Mouse (Mus musculus) urinary bladder, postnatal 36 days (tissue): Measurements from ENCODE around the gene Nhsl1.

Source experiments
- DNase-seq, 2 experiments: peaks; one replicate each; pipeline ENCODE4 v3.0.0; 2022; ENCODE audit warnings: low spot score in 2 of 2, mixed read lengths in 1 of 2

The Nhsl1 gene

DNA sequence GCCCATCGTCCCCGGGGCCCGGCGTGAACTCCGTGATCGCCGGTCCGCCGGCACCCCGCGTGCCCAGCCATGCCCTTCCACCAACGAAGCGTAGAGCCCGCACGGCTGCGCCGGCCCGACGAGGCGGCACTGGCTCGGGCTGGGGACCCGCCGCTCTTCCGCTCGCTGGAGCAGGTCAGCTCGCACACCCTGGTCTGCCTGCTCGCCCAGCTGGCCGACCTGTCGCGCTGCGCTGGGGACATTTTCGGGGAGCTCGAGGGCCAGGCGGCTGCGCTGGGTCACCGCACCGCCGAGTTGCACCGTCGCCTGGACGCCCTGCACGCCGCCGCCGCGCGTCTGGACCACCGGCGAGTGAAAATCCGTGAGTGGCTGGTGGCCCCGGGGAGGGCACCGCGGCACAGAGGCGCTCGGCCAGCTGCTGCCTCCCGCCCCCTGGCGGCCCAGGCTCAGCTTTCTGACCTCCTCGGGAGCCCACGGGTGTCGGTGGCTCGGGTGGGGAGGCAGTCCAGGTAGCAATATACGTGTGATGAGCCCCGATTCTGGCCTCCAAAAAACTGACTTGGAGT is at the start of gene Nhsl1:
TSS of gene Nhsl1 (plus strand) at position 70 of the 566 bp plus-strand sequence.
- DNase-seq: peak; percentile 62 to 63

DNA sequence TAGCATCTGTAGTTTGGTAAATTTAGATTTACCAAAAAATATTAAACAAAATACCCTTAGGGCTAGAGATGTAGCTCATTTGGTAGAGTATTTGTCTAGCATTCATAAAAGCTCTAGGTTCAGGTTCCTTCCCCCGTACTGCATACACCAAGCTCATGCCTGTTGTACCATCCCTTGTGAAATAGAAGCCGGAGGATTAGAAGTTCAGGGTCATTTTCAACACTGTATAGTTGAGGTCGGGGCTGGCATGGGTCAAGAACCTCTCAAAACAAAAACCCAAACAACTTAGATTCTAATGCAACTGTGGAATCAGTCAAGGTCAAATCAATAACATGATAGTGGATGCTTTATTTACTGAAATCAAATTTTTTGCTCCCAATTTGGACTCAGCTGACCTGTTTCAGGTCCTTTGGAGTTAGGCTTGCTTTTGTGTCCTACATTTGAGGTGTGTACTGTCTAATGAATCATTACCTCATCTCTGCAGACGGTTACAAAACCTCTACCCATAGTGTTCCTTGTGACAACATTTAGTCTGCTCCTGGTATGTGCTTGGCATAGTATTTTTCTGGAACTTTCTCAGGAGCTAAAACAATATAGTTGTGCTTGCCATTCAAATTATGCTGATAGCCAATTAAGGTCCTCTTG is 42.6 kb upstream of the Nhsl1 start:
- no peak for DNase-seq

DNA sequence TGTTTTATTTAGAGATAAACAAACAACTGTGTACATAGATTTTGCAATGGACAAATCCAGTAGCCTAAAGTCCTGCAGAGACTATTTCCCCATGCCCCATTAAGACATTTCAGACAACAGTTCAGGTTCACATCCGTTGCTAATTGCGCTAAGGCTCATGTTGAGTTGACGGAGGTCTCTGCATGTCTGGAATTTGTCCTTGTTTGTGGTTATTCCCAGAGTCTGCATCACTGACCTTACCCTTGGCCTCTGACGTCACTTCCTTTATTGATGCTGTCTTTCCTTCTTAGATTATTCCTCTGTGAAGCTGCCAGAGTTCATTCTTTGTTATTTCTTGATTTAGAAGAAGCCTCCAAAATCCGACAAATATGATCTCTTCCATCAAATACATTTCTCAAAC is 34.8 kb upstream of the Nhsl1 start:
- no peak for DNase-seq

DNA sequence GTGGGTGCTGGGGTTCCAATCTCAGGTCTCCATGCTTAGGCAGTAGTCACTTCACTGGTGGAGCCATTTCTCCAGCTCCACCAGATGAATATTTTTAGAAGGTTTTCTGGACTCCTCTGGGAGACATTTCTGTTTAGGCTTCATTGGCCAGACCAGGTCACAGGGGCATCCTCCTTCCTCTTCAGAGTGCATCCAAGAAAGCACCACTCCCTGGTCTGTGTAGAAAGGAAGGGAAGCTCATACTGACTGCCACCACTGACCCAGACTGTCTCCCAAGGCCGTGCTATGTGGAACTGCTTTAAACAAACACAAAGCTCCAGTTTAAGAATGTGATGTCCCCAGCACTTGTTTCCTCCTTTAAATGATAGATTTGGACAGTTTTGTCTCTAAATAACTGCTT is 29.3 kb upstream of the Nhsl1 start:
- DNase-seq: no peak

DNA sequence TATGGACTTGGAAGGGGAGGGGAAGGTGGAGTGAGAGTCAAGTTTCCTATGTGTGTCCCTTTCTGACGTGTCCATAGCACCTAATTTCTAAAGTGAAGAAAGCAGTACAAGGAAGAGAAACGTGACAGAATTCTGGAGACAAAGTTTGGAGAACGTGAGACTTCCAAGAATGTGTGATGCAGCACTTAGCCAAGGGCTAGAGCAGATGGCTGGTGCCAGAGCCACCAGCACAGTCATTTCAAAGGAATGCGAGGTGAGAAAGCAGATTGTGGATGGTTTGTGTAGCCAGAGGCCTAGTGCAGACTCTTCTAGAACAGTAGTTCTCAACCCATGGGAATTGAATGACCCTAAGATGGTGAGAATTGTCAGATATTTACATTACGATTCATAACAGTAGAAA is 13.7 kb upstream of the Nhsl1 start:
- DNase-seq: no peak

DNA sequence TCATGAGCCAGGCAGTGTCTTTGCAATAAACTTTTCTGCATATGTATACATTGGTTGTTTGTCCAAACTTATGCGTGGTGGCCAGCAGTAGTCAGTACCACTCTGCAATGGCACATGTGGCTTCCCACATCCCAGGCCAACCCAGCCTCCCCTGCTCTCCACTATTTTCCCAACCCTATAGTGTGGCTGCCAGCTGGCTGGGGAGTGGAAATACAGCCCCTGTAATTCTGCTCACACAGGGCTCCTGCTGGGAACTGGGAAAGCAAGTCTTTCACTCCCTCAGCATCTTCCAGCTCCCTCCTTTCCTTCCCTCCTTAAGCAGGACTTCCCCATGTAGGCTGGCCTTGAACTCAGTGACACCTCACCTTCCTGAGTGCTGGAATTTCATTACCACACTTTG is 3.7 kb upstream of the Nhsl1 start:
- DNase-seq: no peak

DNA sequence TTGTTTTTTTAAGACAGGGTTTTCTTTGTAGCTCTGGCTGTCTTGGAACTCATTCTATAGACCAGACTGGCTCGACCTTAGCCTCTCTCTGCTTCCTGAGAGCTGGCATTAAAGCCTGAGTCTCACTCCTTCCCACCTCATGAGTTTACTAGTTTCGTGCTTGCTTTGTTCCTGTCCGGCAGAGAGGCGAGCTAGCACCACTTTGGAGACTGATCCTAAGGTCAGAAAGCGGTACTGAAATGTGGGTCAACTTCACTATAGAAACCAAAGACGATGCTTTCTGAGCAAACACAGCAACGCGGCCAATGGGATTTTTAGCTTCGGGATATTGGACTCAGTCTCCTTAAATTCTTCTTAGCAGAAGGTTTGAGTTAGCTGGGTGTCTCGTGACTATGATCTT is 1.3 kb upstream of the Nhsl1 start:
- no peak for DNase-seq

DNA sequence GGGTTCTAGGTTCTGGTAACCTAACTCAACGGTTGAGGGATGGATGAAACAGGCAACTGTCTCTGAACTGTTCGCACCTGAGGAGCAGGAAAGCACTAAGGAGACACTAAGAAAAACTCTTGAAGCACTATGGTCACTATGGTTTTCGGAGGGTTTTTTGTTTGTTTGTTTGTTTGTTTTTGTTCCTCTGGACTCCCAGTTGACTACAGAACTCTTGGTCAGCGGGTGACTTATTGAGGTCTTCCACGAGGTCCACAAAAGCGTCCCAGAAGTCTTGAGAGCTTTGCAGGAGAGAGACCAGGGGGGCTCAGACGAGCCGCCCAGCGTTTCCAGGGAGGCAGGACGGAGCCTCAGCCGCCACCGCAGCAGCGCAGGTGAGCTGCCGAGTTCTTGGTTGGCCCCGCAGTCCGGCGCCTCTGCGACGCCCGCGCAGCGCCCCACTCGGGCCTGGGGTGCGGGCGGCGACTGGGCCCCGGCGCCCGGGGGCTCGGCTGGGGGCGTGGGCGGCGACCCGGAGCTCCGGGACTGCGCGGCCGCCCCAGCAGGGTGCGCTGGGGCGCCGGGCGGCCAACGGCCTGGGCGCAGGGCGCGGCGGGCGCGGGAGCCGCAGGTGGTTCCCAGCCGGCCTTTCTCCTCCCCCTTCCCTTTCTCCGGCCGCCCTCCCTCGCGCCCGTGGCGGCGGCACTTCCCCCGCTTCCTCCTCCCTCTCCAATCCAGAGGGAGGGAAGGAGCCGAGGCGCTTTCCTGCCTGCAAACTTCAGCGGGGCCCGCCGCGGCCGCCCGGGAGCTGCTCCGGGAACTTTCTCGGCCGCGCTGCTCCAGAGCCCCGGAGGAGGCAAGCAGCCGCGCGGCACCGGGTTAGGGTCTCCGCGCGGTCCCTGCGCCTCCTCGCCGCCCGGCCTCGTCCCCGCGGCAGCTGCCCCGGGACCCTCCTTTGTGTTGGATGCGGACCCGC is 547 bp upstream of the Nhsl1 start:
- DNase-seq: peak; percentile 58 to 76

DNA sequence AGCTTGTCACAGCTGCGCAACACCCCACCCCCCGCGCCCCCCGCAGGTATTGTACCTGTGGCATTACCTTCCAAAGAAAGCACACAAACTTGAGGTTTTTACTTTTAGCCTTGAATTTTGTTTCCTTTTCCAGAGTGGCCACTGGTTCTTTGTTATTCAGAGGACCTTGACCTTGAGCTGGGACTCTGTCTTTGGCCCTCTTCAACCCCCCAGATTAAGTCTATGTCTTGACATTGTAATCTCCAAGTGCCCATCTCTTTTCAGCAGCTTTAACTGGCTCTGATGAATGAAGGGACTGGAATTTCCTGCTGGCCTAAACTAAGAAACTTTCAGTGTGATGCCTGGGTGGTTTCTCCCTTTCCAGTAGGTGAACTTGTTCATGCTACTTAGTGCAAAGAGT is 906 bp downstream of the Nhsl1 start:
- DNase-seq: no peak

DNA sequence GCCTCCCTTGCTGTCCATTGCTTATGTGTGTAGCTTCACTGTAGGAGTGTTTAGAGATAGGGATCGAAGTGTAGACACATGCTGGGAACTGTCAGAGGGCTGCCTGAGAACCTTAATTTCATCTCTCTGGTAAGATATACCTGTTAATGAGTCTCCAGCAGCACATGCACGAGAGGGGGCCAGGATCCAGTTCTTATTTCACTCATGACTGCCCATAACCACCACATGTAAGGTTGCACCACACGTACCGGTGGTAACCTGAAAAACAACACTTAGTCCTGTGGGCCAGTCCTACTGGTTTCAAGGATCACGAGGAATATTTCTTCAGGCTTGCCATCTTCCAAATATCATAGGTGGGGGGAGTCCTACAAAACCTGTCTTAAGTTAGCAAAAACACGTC is 3.1 kb downstream of the Nhsl1 start:
- DNase-seq: no peak

DNA sequence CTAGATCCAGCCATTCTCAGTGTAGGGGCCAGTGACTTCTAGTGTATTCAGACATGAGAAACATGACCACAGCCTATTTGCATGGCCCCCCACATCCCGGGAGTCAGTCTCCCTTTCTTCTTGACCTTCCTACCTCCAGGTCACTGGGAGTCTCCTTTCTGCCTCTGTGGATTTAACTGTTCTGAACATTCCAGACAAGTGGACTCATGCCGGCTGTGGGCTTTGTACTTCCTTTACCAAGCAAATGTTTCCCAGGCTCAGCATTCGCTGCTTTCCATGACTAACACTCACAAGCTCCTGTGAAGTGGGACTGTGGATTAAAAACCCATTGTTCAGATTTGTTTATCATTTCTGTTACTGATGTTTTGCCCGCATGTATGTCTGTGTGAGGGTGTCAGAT is 4.9 kb downstream of the Nhsl1 start:
- DNase-seq: no peak

DNA sequence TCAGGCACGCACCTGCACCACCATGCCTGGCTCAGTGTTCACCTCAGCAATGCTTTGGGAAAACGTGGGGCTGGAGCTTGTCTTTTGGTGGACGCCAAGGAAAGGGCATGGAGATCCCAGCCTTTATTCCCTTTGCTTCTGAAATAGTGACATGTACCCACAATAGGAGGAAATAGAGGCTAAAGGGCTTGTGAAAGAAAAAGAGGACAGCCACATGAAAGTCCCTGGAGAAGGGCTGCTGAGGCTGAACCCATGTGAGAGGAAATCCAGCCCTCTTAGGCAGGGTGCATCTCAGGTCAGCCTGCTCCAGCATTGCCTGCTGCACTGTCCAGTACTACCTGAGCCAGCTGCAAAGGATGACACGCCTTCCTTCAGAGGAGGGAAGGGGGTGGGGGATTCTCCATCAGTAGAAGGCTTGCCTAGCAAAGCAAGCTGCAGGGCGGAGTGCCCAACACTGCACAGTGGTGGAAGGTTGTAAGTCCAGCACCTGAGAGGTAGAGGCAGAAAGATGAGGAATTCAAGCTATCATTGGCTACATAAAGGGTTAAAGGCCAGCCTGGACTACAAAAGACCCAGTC is 9.6 kb downstream of the Nhsl1 start:
- no peak for DNase-seq

DNA sequence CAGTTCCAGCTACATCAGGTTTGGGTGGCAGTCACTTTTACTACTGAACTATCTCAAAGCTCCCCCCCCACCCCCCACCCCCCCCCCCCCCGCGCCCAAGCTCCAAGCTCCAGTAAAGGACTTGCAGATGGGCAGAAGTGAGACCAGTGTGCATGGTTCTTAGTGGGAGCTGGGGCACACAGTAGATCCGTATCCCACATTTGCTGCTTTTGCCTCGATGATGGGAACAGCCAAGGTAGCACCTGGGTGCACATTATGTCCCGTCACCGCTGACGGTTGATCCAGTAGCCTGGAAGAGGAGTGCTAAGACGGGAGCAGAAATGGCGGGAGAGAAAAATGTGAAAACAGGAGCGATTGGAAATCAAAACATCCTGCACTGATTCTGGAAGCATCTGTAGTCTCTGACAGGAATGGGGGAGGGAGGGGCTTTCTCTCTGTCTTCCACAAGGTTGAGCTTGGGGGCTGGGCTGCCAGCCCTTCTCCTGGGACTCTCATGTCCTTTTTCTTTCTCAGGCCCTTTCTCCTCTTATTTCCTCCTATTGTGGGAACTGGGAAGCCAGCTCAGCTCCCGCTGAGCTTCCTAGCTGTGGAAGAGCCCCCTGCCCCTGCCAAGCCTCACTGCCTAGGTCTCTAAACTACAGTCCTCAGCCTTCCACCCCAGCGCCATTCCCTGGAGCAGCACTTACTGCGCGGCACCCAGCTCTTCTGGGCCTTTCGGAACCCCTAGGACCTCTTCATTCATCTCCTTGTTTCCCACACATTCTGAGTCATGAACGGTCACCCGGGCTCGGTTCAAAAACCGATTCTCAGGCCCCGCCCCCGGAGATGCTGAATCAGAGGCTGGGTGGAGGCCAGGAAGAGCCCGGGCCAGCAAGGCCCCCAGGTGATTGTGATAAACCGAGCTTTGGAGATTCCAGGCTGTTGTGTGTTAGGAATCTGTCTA is 10.6 kb downstream of the Nhsl1 start:
- peak; percentile 69 to 75 for DNase-seq

DNA sequence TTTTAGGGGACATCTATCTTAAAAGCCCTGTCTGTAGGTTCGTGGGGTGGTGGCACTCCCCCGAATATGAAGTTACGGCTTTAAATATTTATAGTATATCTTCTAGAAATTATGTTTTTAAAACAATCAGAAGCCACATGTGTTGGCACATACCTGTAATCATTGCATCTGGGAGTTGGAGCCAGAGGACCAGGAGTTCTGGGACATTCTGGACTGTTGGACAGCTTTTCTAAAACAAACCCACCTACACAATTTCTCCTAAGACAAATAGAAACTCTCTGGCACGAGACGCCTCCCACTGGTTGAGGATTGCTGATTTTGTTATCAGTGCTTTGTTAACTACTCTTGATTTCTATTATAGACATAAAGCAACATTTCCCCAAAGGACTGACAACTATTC is 11.7 kb downstream of the Nhsl1 start:
- no peak for DNase-seq

DNA sequence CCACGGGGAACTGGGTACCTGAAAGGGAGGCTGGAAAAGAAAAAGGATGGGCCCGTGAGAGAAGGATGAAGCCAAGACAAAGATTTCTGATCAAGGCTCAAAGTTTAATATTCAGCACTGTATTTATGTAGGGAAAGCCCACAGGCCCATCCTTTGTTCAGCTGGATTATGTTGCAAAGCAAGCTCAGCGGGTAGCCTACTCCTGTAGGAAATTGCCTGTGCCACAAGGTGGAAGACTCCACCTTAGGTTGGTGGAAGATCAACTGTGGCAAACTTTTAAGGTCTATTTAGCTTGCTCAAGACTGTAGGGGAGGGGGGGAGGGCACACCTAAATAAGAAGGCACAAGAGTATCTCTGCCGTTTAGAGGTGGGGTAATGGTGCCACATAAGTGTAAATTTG is 14.8 kb downstream of the Nhsl1 start:
- DNase-seq: no peak

DNA sequence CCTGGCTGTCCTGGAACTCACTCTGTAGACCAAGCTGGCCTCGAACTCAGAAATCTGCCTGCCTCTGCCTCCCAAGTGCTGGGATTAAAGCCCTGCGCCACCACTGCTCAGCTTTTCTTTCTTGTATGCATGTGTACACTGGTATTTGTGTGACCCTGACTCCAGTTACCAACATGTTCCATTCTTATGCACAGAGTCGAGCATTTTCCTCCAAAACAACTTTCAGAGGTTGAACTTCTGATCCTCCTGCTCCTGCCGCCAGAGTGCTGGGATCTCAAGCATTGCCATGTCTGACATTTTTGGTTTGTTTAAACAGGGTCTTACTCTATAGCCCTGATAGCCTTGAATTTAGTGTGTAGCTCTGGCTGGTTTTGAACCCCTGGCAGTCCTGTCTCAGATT is 15.4 kb downstream of the Nhsl1 start:
- DNase-seq: no peak

DNA sequence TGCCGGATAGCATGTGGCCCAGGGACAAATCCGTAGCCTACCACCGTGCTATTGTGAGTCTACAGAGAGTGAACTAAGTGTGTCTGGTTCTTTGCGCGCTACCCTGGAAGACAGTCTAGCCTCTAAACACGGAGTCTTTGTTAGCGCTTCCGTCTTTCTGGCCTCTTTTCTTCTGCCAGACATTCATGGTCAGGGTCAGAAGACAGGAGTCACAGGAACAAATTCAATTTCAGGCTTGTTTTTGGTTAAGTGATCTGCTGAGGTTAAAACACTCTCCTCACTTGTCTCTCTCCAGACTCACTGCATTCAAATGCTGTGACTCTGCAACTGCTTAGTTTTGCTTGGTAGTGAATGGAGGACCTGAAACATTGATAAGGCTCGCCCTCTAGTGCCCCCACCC is 15.9 kb downstream of the Nhsl1 start:
- DNase-seq: no peak

DNA sequence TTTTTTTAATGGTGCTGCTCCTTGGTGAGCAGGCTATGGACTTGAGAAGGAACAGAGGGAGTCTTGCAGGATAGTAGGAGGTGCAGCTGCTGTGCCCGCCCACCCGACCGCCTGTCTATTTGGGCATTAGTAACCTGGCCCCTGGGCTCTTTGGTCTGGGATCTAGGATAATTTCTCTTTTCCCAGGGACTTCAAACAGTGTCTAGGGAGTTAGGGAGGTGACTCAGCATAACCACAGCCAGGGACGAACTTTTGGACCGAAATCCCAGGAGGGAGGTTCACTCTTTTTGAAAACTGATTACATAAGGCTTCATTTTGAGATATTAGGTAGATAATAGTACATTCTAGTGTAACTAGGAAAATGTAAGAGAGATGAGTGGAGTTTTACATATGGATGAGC is 18.9 kb downstream of the Nhsl1 start:
- no peak for DNase-seq

DNA sequence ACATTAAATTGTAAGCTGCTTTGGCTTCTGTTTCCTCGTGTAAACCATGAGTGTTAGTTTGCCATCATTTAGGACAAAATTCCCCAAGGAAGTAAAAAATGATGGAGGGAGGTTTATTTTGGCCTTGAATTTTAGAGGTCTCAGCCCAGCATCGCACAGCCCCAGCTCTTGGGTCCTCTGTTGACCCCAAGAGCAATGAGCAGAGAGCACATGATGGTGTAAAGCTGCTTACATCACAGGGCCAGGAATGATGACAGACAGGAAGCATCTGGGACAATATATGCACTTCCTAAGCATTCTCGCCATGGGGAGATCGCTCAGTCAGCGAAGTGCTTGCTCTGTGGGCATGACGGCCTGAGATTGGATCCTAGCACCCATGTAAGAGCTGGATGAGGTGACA is 20.6 kb downstream of the Nhsl1 start:
- no peak for DNase-seq

DNA sequence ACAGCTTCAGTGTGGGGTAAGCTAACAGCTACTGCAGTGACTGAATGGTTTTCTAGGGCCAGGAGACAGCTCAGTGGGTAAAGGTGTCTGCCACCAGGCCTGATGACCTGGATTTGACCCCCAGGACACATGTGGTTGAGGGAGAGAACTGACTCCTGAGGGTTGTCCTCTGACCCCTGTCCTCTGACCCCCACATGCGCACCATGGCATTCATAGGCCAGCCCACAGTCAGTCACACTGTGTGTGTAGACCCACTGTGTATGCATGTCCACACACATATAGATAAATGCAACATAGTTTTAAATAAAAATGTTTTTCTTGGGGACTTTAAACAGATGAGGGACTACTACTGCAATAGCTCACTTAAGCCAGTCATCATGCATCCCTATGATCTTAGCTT is 22.1 kb downstream of the Nhsl1 start:
- DNase-seq: no peak

DNA sequence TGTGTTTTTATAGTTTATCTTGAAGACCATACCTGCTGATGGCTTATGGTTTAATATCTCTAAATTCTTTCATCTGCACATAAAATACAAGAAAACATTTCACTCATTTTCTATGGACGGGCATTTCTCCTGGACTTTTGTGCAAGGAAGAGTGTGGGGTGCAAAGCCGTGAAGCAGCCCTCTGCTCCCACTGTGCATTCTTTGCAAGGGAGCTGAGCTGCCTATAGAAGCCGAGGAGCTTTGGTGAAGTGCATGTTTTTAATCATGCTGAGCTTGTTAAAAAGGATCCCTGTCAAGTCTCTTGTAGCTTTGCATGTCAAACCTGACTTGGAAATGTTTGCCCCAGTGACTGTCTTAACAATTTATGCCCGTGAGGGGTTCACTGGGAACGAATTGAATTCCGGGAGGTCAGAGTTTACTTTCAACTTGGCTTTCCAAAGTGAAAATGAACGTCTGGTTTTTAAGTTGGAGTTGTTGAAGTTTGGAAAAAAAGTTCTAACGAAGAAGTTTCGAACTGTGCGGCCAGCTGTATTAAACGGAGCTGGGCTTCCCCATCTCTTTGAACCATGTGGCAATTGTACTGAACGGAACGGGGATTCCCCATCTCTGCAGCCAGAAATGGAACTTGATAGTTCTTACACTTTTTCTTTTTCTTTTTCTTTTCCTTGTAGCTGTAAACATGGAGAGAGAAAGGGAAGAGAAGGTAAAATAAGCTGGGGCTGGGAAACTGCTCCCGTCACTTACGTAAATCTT is 22.8 kb downstream of the Nhsl1 start:
- DNase-seq: no peak
